Mouse (Mus musculus) liver, embryonic 16.5 days (tissue): ENCODE measurements around the gene Cib3. TPM values are rescaled to one million over a fixed set of nuclear protein-coding genes. Genes with fewer than 3 reads are reported as not detected.

ENCODE experiments used
- ATAC-seq: fragments of 200-750 bp; cut with Nextera tagmentation; 2 replicates; pipeline ENCODE4 v1.8.0; 2017; ENCODE audit warnings: low read depth, mild to moderate bottlenecking, moderate number of reproducible peaks, moderate library complexity
- H3K27ac ChIP-seq: fragments of 300-500 bp; sonication (generic); 2 replicates; pipeline ENCODE4 v1.5.1; 2014; ENCODE audit warnings: mild to moderate bottlenecking, low read length
- H3K27me3 ChIP-seq: fragments of 300-500 bp; sonication (generic); 2 replicates; pipeline ENCODE4 v1.6.1; 2014; ENCODE audit warnings: low read depth, low read length, mixed read lengths; ENCODE audit not compliant: control insufficient read depth, insufficient read depth
- H3K36me3 ChIP-seq: fragments of 300-500 bp; sonication (generic); 2 replicates; pipeline ENCODE4 v1.6.1; 2014; ENCODE audit warnings: mild to moderate bottlenecking; ENCODE audit not compliant: control insufficient read depth, insufficient read depth
- H3K4me1 ChIP-seq: fragments of 300-500 bp; sonication (generic); 2 replicates; pipeline ENCODE4 v1.6.1; 2014; ENCODE audit warnings: low read depth, low read length, mixed read lengths; ENCODE audit not compliant: control insufficient read depth
- H3K4me2 ChIP-seq: fragments of 300-500 bp; sonication (generic); 2 replicates; pipeline ENCODE4 v1.6.1; 2014; ENCODE audit warnings: low read depth, low read length, mixed read lengths
- H3K4me3 ChIP-seq: fragments of 300-500 bp; sonication (generic); 2 replicates; pipeline ENCODE4 v1.5.1; 2014; ENCODE audit warnings: low read depth, mild to moderate bottlenecking, low read length
- H3K9ac ChIP-seq: fragments of 300-500 bp; sonication (generic); 2 replicates; pipeline ENCODE4 v1.6.1; 2014; ENCODE audit warnings: low read depth, low read length
- H3K9me3 ChIP-seq: fragments of 300-500 bp; sonication (generic); replicated peaks from 2 replicates; pipeline ENCODE4 v1.6.1; 2016; ENCODE audit warnings: low read length; ENCODE audit not compliant: control insufficient read depth
- WGBS: fragments of 180-500 bp; shearing (Covaris S2); extraction: QIAGEN DNeasy Blood & Tissue Kit; methylation state at CpG from one replicate; pipeline ENCODE4 v1.1.7; 2014; ENCODE audit not compliant: insufficient replicate concordance; 5-methylcytosine and 5-hydroxymethylcytosine counted together
- polyA plus RNA-seq: library from polyadenylated mRNA; unstranded; fragments of >200 nt; fragmentation: Nextera tagmentation; extraction: Ambion mirVana; gene quantifications from 2 replicates; pipeline ENCODE4 v1.2.1, GENCODE M21; 2015

Gene Cib3
- polyA plus RNA-seq, 1 experiment from 2014 or later = not detected

- Histone ChIP-seq H3K36me3 (no peaks in the 10 kb centered on the region), H3K27me3 (no peaks in the 10 kb centered on the region), H3K27ac (no peak within 1 kb of the TSS), H3K4me1 (no peaks in the 10 kb centered on the region), H3K4me2 (no peak within 1 kb of the TSS), H3K9ac (no peak within 1 kb of the TSS), H3K4me3 (no peak within 1 kb of the TSS), H3K9me3 (no peaks in the 10 kb centered on the region)
- WGBS = 51% methylated on average over 12 of the region's 12 CpGs
- ATAC-seq = no peak
Observed at GRCm38 (mm10) chr8:72189417-72190214, 23.0 kb downstream of the Cib3 start, which contains the start of gene Hsh2d. TSS of gene Hsh2d (plus strand) at chr8:72189638.

- ATAC-seq = no peak
- no peaks in the 10 kb centered on the region for H3K9me3 ChIP-seq
- H3K9ac ChIP-seq = no peak overlapping the region
- no peak overlapping the region for H3K4me3 ChIP-seq
- 68% methylated on average over 2 of the region's 2 CpGs for WGBS
- no peaks in the 10 kb centered on the region for H3K27me3 ChIP-seq
- no peak overlapping the region for H3K4me2 ChIP-seq
- H3K27ac ChIP-seq = no peak overlapping the region
- no peaks in the 10 kb centered on the region for H3K4me1 ChIP-seq
- H3K36me3 ChIP-seq = no peaks in the 10 kb centered on the region
Observed at GRCm38 (mm10) chr8:72187793-72188331, 24.8 kb downstream of the Cib3 start.

DNA sequence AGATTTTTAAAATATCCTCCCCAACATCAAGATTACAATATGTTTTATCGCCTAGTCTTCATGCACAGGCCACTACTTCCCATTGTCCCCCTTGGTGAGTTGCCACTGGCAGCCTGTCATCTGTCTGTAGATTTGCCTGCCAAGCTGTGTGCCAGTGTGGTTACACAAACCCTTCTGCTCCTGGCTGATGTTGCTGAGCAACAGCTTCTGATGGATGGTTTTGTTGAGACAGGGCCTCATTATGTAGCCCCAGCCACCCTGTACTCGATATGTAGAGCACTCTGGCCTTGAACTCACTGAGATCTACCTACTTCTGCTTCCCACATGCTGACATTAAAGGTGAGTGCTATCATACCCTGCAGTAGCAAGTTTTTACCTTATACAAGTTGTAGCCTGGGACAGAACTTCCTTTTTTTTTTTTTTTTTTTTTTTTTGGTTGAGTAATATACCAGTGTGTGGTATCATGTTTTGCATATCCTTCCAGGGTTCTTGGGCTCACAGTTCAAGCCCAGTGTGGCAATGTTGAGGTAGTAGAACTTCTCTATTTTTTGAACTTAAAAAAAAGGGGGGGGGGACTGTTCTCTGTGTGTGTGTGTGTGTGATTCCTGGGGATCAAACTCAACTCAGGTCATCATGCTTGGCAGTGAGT is 29.0 kb downstream of the Cib3 start:
- H3K4me1 ChIP-seq = no peaks in the 10 kb centered on the region
- H3K9me3 ChIP-seq = no peaks in the 10 kb centered on the region
- H3K27ac ChIP-seq = no peak overlapping the region
- H3K9ac ChIP-seq = no peak overlapping the region
- WGBS = 51% methylated on average over 2 of the region's 2 CpGs
- no peak overlapping the region for H3K4me2 ChIP-seq
- H3K4me3 ChIP-seq = no peak overlapping the region
- no peaks in the 10 kb centered on the region for H3K27me3 ChIP-seq
- H3K36me3 ChIP-seq = peaks cover 15% of the 10 kb centered on the region
- peak; percentile 30; the same call in 1 of the 2 replicates for ATAC-seq

- Histone ChIP-seq H3K4me1 (no peaks in the 10 kb centered on the region), H3K27me3 (no peaks in the 10 kb centered on the region), H3K27ac (no peak overlapping the region), H3K4me2 (no peak overlapping the region), H3K9ac (no peak overlapping the region), H3K4me3 (no peak overlapping the region), H3K36me3 (peaks cover 57% of the 10 kb centered on the region), H3K9me3 (no peaks in the 10 kb centered on the region)
- WGBS = 59% methylated on average over 5 of the region's 5 CpGs
- ATAC-seq = peak; percentile 35; the same call in 1 of the 2 replicates
Observed at GRCm38 (mm10) chr8:72177346-72177925, 35.2 kb downstream of the Cib3 start.

- ATAC-seq = peak; percentile 79
- H3K4me1 ChIP-seq = peaks cover 11% of the 10 kb centered on the region
- no peak overlapping the region for H3K9ac ChIP-seq
- no peak overlapping the region for H3K4me3 ChIP-seq
- H3K4me2 ChIP-seq = no peak overlapping the region
- no peaks in the 10 kb centered on the region for H3K9me3 ChIP-seq
- H3K36me3 ChIP-seq = peaks cover 54% of the 10 kb centered on the region
- H3K27ac ChIP-seq = peak overlapping the region; percentile 73
- H3K27me3 ChIP-seq = no peaks in the 10 kb centered on the region
- 58% methylated on average over 3 of the region's 3 CpGs for WGBS
Observed at GRCm38 (mm10) chr8:72169681-72170249, 42.9 kb downstream of the Cib3 start.

DNA sequence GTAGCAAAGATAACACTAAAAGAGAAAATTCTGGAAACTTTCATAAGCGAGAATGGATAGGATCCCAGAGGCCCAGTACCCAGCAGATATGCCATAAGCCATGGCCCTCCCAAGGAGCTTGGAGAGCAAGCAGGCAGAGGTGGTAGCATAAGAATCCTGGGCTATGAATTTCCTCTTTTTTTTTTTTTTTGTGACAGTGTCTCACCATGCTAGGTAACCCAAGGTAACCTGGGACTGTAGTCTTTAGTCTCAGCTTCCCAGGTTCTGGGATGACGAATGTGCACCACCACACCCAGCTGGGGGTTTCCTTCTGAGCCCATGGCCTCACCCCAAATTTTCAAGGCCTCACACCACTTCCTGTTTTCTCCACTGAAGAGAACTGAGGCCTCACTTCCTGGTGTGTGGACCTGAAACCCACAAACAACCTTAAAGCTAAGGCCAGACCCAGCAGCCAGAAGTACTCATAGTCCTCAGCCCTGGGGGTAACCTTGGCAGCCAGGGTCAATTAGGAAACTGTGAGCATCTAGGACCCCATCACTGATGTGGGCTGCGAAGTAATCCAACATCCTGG is 43.5 kb downstream of the Cib3 start:
- H3K27me3 ChIP-seq = no peaks in the 10 kb centered on the region
- H3K9ac ChIP-seq = no peak overlapping the region
- ATAC-seq = peak; percentile 10; the same call in 1 of the 2 replicates
- H3K27ac ChIP-seq = peak overlapping the region; percentile 73
- H3K4me2 ChIP-seq = no peak overlapping the region
- H3K9me3 ChIP-seq = no peaks in the 10 kb centered on the region
- no peak overlapping the region for H3K4me3 ChIP-seq
- H3K36me3 ChIP-seq = peaks cover 48% of the 10 kb centered on the region
- WGBS = 58% methylated on average over 3 of the region's 3 CpGs
- H3K4me1 ChIP-seq = peaks cover 11% of the 10 kb centered on the region

DNA sequence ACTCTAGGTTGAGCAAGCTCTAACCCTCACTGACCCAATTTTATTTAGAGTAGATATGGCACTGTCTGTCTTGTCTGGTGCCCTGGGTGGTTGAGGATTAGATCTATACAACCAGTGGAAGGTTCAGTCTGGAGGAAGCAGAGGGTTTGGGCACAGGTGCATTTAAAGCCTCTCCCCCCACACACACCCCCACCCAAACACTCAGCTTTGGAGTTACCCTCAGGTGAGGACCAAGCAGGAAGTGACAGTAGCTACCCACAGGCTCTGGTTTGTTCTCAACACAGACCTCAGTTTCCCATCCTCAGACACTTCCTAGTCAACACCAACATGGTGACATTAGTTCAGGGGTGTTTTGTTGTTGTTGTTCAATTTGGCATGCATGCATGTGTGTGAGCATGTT is 49.8 kb downstream of the Cib3 start:
- H3K27ac ChIP-seq = no peak overlapping the region
- no peaks in the 10 kb centered on the region for H3K9me3 ChIP-seq
- no peak for ATAC-seq
- no peaks in the 10 kb centered on the region for H3K27me3 ChIP-seq
- H3K9ac ChIP-seq = no peak overlapping the region
- no peaks in the 10 kb centered on the region; the same call in 1 of the 2 replicates for H3K36me3 ChIP-seq
- H3K4me1 ChIP-seq = peaks cover 27% of the 10 kb centered on the region
- peak overlapping the region; percentile 93 for H3K4me3 ChIP-seq
- H3K4me2 ChIP-seq = peak overlapping the region; percentile 70; the same call in 1 of the 2 replicates
